Mouse (Mus musculus): ENCODE results near the gene Tsga10. TPM values are rescaled to one million over a fixed set of nuclear protein-coding genes. Genes with fewer than 3 reads are reported as not detected.

Gene Tsga10
- polyA plus RNA-seq (2012; ENCODE audit: low replicate concordance) = 0.06 and 0.26 TPM in 2 replicates

DNA sequence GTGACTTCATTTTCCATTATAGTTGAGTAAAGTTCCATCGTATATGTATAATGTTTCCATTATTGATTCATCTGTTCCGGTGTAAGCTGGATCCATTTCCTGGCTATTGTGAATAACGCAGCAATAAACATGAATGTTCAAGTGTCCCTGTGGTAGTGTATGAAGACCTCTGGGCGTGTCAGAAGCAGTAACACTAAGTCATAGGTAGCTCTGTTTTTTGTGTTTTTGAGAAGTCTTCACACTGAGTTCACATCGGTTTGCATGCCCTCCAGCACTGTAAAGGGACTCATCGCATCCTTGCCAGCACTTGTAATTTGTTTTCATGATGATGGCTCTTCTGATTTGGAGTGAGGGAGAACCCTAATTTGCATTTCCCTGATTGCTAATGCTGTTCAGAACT is at the start of gene Tsga10:
Gene Tsga10 (minus strand): TSS at position 144 of the 400 bp plus-strand sequence.

DNA sequence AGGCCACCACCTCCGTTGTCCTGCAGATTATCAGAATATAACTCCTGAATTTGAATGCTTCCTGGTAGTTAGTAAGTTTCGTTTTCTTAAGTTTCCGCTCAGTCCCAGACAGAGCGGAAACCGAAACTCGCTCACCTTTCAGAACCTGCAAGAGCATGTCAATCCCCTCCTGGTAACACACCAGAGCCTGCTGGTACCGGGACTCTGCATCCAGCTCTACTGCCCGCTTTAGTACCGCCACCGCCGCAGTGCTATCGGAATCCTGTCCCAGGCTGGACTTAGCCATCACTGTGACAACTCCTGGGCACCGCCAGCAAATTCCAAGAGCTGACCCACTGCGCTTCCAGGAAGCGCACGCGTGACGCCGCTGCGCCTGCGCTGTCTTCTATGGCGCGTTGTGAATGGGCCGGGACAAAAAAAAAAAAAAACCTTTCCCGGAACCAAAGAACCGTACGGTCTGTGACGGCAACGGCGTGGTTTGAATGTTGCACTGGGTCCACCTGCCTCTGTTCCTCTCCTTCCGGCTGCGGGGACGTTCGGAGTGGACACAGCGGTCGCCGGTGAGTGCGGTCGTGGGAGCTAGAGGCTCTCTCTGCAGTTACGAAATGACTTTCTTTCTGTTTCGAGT is 23.9 kb upstream of the Tsga10 start, which contains the start of the genes Mitd1 and Mrpl30:
Gene Mitd1 (minus strand): TSS at position 387 of the 628 bp plus-strand sequence.
Gene Mrpl30 (plus strand): TSS at position 453 of the 628 bp plus-strand sequence.

DNA sequence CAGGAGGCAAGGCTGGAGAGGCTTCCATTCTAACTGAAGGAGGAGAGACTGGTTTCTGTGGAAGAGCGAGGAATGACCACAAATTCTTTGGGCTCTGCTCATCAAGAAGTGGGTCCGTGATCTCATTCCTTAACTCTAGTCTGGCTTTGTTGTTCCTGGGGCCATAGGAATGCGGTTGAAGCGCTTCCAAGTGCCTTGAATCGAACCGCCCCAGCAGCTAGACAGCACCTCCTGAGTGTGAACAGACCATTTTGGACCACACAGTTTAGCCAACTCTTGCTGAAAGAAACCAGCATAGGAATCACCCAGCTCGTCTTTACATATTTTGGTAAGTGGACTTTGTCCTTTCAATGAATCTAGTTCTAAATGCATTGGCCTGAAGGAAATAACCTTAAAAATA is 5.5 kb upstream of the Tsga10 start, which contains the start of gene Lipt1:
Gene Lipt1 (plus strand): TSS at position 35 of the 400 bp plus-strand sequence.

DNA sequence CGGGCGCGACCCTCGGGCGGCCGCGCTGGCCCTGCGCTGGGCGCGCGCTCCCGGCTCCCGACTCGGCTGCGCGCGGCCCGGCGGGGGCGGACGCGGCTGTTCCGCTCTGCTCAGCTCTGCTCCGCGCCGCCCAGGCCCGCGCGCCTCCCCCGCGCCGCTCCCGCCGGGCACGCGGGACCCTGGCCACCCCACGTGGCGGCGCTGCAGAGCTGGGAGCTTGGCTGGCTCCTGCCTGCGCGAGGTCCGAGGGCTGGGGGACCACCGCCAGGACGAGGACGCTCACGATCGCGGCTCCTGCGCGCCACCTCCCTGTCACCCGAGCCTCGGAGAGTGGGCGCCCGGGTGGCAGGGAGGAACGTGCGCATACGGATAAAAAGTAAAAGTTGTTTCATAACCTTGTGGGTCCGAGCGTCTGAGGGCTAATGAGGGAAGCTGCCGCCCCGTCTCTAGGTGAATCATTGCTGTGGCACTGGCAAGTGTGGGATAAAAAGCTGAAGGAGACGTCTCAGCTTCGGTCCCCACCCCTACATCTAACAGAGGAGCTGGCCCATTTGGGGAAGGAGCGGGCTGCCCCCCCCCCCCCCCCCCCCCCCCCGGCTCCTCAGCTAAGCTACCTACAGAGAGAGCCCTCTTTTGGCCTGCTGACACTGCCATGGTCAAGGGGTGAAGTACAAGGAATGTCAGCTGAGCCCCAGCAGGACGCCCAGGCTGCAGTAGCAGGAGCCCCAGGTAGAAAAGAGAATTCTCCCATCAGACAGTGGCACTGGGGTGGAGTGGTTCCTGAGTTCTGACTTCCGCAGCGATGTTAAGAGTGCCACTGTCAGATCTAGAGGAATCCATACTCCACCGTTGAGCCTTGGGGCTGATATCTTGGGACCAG is 146.2 kb downstream of the Tsga10 start, which contains the start of gene 2010300C02Rik:
Gene 2010300C02Rik (minus strand): TSS at position 325 of the 880 bp plus-strand sequence.

Other genes starting within 250 kb of the Tsga10 start
- 0.27 and 0.39 TPM in 2 replicates for gene 2010300C02Rik, start 146.3 kb downstream of the Tsga10 start, polyA plus RNA-seq (2012; ENCODE audit: low replicate concordance)
- 0.19 and 0.24 TPM in 2 replicates for gene Lipt1, start 5.3 kb upstream of the Tsga10 start, polyA plus RNA-seq (2012; ENCODE audit: low replicate concordance)
- gene Mitd1, start 24.0 kb upstream of the Tsga10 start, polyA plus RNA-seq (2012; ENCODE audit: low replicate concordance) = 0.54 and 3.8 TPM in 2 replicates
- gene Mrpl30, start 24.0 kb upstream of the Tsga10 start, polyA plus RNA-seq (2012; ENCODE audit: low replicate concordance) = 4.0 and 47.8 TPM in 2 replicates
- not detected in 2 replicates for gene Lyg2, start 50.1 kb upstream of the Tsga10 start, polyA plus RNA-seq (2012; ENCODE audit: low replicate concordance)
- not detected in 2 replicates for gene Lyg1, start 91.3 kb upstream of the Tsga10 start, polyA plus RNA-seq (2012; ENCODE audit: low replicate concordance)
- 0.23 and 2.7 TPM in 2 replicates for gene Txndc9, start 131.5 kb upstream of the Tsga10 start, polyA plus RNA-seq (2012; ENCODE audit: low replicate concordance)
- 10.5 and 12.8 TPM in 2 replicates for gene Eif5b, start 131.6 kb upstream of the Tsga10 start, polyA plus RNA-seq (2012; ENCODE audit: low replicate concordance)